Mouse (Mus musculus) thymus, postnatal 36 days (tissue): Measurements from ENCODE around the gene Il12rb1.

ENCODE experiments used
- DNase-seq, 2 experiments: peaks; one replicate each; pipeline ENCODE4 v3.0.0; 2022; ENCODE audit warnings: mixed read lengths in 2 of 2

Il12rb1 gene

DNA sequence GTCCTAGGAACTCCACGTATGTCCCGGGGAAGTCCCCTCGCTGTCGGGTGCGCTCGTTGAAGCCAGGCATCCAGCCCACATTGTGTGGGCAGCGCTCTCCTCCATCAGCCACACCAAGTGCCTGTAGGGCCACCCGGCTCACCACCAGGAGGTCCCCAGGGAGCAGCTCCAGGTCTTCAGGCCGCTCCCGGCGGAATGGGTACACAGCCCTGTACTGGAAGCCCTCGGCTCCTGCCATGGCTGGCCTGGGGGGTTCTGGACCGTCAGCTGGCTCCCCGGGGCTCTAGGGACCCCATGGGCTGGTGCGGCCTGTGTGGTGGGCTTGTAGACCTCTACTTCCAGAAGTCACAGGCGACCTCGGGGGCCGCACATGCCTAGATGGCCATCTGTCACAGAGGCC lies 33.5 kb upstream of the Il12rb1 start:
- DNase-seq: peak in 1 of 2 experiments; percentile 41

DNA sequence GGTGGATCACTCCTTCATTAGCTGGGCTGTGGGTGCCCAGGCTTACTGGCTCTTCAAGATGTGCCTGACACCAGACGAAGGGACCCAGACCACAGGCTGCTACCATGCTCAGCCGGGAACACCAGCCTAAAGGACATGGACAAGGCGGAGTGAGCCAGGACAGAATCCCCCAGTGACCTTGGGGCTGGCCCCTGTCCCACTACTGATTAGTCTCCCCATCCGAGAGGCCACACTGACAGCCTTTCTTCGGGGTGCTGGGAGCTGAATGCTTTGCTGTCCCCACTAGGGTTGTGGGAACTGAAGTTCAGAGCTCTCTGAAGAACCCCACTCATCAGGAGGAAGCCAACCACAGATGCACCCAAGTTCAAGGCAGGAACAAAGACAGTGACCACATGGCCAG lies 33.0 kb upstream of the Il12rb1 start:
- no peak for DNase-seq

DNA sequence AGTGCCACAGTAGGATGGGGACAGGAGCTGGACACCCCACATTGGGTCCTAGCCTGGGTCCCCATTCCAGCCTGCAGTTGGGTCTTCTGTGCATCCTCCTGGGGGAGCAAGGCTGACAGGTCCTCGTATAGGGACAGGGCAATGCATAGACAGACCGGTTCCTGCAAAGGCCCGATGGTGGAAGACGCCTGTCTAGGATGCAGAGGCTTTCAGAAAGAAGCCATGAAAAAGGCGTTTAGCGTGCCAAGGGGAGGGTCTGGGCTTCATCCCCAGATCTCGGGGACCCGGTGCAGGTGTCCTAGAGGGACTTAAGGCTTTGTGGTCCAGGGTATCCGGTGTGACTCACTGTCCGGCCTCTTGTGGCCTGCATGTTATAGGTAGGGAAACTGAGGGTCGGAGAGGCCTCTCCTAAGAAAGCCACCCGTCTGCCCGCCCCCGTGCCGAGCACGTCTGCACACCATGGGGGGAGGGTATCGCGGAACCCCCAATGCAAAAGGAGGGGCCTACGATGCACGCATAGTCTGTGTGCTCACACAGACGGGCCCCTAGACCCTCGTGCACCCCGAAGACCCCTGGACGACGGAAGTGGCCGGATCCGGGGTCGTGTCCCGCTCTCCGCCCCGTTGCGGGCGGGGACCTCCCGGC lies 32.3 kb upstream of the Il12rb1 start:
- no peak for DNase-seq

DNA sequence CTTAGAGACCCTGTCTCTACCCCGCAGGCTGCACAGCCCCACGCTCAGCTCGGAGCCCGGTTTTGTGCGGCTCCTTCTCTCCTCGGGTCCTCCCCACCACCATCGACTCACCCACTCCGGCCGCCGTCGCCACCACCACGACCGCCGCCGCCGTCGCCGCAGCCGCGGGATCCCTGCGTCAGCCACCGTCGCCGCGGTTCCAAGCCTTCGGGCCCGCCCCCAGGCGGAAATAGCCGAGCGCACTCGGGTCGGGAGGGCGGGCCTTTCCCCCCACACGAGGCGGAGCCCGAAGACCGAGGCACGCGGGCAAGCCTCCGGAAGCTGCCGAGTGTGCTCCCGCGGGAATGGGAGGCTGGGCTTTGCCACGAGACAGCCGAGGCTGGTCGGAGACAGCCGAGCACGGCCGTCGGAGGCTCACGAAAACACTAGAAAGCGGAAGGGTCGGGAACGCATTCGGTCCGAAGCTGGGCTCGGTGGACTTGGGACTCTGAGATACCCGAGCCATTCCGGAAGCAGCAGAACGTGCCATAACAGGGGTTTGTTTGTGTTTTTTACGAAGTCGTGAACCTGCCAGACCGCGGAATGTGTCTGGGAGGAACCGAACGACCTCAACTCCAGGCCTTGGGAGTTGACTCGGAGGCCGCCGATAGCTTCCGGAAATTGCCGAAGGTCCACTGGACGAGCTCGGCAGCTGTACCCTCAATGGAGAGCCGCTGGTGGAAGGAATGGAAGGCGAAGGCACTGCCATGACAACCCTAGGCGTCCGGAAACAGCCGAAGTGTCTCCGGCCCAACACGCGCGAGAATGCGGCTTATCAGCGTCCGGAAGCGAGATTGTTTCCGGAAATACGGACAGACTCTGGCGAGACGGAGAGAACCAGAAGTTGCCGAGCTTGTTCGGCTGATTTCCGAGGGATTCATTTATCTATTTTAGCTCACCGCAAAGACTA lies 31.5 kb upstream of the Il12rb1 start, which contains the start of gene Pik3r2:
Pik3r2 (minus strand) TSS at position 218 of the 949 bp plus-strand sequence.
- DNase-seq: peak; percentile 97 to 98

DNA sequence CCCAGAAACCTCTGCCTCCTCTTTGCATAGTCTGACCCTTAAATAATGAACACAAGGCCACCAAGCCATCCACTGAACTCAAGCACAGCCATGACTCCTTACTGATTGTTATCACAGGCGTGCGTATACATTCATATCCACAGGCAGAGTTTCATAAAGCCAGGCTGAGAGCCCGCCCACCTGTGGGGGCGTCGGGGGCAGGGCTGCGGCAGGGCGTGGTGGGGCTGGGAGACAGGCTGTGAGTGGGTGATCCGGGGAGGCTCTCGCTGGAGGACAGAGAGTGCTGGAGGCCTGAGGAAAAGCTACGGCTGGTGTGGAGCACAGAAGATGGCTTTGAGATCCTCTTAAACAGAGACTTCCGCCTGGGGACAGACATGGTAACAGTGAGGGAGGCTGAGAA lies 28.2 kb upstream of the Il12rb1 start:
- DNase-seq: peak in 1 of 2 experiments; percentile 34

DNA sequence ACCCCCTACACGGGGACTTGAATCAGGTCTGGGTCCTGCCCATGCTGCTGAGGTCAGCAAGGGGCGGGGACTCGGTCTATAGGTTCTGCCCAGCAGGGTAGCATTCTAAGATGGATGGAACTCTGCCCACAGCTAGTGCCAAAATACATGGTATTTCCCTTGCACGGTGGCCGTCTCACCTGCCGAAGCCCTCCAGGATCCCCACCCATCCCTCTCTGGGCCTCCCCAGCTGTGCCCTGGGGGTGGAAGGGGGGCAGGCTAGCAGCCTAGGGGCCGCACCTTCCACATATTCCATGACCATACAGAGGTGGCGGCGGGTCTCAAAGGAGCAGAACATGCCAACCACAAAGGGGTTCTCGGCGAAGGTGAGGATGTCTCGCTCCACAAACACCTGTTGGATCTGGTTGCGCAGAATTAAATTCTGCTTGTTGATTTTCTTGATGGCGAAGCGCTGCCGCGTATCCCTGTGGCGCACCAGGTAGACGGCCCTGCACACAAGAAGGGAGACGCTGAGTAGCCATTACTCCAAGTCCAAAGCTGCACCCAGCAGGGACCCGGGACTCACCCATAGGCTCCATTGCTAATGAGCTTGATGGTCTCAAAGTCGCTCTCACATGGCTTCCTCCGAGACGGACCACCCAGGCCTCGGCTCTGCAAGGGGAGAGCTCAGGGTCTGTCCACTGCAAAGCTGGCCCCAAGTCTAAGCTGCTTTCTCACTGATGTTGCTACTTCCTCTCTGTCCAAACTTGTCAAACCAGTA lies 21.8 kb upstream of the Il12rb1 start:
- DNase-seq: no peak

DNA sequence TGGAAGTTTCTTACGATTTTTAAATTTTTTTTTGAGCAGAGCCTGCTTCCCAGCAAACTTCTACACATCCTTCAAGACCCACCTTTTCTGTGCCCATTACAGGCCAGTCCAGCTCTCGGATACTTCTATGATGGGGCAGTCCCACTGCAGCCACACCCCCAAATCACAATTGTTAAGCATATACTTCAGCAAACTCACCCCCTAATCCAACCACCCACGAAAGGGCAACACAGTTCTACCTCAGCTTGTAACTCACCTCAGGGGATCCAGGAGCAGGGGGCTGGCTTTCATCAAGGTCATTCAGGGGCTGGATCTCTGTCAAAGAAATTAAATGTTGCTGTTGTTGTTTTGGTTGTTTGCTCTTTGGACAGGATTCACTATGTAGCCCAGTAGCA lies 21.2 kb upstream of the Il12rb1 start:
- DNase-seq: no peak

DNA sequence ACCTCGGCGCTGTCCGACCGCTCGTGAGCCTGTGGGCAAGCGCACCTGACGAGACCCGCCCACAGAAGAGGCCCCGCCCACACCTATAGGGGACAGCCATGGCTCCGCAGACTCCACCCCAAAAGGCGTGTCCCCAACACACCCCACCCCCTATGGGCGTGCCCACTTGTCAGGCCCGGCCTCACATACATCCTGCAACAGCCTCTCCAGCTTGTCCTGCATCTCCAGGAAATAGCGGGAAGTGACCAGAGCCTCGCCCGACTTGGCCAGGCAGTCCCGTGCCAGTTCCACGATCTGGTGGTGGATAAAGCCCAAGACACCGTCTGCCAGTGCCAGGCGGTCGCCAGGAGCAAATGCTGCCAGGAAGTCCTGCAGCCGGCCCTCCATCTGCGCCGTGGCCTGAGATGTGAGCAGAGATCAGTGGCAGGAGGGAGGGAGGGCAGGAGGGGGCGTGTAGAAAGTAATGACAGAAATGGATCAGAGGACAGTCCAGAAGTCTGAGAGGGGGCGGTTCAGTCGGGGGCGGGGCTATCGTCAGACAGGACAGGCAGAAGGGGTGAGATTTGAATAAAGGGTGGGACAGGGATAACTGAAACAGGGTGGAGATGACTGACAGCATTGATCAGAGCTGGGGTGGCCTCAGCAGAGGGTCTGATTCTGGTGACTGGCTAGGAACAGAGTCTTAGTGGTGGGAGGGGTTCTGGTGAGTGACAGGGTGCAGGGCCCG lies 20.1 kb upstream of the Il12rb1 start:
- peak in 1 of 2 experiments; percentile 44 for DNase-seq

DNA sequence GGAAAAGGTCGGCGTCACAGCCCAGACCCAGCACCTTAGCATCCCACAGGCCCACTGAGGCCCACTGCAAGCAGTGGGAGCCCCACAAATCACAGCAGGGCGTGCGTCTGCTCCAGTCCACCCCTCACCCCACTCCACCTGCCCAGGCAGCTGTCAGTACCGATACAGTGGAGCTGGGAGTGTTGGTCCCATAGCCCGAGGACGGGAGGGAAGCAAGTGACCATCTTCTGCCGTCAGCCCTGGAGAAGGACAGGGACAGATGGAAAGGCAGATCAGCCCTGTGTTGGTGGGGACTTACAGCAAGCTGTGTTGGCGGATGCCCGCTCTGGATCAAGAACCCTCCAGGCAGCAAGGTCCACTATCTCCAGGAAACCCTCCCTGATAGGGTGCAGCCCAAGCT lies 19.2 kb upstream of the Il12rb1 start:
- DNase-seq: no peak

DNA sequence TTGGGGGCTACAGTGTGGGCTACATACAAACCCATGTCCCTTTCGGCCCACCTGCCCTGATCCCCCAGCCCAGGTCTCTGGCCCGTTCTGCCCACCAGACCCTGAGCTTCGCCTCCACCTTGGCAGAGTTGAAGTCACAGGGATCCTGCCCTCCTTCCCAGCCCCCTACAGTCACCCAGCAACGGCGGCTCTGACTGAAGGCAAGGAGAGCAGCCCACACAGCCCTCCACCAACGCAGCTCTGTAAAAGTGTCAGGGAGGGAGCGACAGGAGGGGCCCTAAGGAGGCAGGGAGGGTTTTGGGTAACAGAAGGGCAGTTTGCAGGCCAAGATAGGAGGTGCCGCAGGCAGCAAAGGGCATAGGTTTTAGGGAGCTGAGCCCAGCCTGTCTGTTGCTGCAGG lies 17.4 kb upstream of the Il12rb1 start:
- DNase-seq: peak in 1 of 2 experiments; percentile 60

DNA sequence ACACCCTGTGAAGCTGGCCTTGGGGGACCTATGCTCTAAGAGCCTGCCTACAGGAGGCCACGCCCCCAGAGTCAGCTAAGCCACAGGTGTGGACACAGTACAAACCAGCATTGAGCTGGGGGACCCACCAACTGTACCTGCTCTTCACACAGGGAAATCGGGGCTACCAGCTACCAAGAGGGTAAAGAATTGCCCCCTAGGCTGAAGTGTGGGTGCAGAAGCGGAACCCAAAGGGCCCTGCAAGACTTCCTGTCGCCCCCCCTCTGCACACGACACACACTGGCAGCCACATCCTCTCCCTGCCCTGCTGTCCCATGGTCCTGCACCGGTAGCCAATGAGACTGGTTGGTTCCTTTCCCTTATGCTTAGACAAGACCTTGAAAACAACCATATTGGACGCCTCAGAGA lies 17.0 kb upstream of the Il12rb1 start:
- DNase-seq: peak; percentile 80 to 86

DNA sequence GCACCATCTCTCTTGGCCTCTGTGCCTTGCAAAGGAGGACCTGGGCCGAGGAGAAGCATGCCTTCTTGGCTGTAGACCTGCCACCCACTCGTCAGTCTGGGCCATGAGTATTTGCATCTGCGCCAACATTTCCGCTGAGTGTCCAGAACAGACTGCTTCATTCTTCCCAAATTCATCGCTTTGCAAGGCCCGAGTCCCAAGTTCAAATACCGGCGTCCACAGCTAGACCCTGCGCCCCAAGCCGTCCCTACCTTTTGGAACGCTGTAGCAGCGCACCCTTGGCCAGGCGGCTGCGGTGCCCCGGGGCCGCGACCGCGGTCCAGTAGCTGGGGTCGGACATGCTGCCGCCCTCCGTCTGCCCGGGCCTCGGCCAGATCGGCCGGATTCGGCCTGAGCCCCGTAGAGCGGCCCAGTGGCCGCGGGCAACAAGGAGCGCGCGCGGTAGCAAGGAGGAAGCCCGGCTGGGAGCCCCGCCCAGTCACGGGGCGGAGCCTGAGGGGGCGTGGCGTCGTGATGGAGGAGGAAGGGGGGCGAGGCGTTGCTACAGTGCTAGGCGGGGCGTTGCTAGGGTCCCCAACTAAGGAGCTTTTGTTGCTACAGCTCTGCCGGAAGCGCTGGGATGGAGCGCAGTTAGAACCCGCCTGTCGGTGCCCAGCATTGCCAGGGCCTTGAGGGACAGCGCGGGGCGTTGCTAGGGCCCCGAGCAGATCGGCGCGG lies 16.1 kb upstream of the Il12rb1 start:
- DNase-seq: peak; percentile 99 to 100

DNA sequence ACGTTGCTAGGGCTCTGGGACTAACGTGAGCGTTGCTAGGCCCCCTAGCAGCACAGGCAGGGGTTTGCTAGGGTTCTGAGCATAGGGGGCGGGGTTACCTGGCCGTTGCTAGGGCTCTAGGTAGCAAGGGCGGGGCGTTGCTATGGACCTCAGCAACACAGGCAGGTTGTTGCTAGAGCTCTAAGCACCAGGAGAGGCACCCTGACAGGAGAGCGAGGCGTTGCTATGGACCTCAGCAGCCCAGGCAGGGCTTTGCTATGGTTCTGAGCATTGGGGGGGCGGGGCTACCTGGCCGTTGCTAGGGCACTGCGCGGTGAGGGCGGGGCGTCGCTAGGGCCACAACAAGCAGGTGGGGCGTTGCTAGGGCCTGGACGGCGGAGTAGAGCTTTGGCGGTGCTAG lies 15.5 kb upstream of the Il12rb1 start:
- no peak for DNase-seq

DNA sequence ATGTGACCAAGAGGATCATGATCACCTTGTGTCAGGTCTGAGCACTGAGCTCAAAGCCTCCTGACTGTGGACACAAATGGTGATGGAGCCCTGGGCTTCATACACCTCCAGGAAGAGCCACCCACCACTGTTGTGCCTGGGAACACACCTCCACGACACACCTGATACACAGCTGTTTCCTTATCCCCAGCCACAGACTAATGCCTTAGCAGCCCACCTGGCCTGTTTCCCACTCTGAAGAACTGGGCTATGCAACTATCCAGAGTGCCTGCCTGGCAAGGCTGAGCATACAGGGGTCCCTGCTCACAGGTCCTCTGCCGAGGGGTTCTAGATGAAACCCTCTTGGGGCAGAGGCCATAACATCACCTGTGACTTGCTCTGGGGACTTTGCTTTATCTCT lies 14.0 kb upstream of the Il12rb1 start:
- no peak for DNase-seq

DNA sequence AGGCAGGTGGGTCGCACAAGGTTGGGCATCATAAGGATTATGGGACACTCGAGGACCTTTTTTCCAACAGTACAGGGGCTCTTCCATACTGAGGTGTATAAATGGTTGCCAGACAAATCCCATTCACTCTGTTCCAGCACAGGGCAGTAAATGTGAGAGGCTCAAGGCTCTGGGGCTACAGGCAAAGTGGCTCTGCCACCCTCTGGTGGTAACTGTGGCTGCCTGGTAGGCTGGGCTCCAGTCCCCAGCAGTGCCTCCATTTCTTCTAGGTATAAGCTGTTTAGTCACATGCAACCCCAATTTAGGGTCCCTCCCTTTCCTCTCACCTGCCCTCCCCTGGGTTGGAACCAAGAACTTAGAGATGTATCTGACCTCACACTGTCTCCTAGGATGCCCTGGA lies 12.9 kb upstream of the Il12rb1 start:
- no peak for DNase-seq

DNA sequence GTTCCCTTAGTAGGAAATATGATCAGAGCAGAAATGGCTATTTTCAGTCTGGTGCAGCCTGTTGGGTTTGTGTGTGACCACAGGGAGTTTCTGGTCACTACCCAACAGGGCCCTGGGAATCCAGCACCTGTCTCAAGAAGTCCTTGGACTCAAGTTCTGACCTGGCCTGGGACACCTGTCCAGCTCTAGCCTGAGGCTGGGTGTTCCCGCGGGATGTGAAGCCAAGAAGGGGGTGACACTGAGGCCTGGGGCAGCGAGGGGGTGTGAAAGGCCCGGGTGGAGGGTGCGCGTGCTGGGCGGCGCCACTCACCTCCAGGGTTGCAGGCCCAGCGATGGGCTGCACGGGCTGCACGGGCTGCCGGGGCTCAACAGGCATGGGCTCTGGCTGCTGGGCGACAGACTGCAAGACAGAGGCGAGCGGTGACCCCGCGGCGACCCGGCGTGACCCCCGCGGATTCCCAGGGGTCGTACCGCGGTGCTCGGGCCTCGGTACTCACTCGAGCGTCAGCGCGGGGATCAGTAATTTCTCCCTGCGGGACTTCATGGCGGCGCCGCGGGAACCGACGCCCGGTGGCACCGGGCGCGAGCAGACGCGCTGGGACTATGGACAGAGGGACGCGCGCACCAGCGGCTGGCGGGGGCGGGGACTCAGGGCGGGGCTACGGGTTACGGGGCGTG lies 11.7 kb upstream of the Il12rb1 start:
- no peak for DNase-seq

DNA sequence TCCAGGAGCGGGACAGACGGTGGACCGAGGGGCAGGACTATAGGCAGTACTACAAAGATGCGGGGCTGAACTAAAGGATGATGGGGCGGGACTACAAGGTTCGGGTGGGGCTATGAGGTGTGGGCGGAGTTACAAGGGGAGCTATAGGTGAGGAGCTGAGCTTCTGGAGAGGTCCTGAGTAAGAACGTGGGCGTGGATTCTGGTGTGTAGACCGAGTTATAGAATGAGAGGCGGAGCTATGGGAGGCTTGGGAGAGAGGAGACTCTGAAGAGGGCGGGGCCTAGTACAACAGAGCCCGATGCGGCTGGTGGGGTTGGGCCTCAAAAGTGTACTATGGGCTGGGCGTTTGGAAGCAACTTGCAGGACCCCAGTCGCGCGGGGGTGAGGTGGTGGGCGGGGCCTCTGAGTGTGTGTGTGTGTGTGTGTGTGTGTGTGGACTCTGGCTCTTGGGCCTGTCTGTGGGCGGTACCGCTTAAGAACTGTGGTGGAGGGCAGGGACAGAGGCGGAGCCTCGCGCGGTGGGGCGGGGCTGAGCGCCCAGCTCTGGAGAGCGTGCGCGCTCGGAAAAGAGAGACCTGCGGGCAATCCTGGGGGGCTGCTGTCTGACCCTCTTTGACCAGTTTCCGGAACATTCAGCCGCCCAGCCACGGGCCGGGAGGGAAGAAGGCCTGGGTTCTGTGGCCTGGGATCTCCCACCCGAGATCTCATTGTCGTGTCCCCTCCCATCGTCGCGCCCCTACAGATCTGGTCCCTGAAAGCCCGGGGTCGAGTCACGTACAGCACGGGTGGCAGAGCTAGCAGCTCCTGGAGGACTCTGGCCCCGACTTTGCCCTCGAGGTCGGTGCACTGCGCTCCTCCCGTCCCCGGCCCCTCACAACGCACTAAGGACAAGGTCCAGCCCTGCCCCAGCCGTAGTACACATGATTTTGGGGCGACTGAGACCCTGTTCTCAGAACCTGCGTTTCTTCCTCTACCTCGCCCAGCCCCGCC lies 10.9 kb upstream of the Il12rb1 start:
- peak; percentile 79 to 85 for DNase-seq

DNA sequence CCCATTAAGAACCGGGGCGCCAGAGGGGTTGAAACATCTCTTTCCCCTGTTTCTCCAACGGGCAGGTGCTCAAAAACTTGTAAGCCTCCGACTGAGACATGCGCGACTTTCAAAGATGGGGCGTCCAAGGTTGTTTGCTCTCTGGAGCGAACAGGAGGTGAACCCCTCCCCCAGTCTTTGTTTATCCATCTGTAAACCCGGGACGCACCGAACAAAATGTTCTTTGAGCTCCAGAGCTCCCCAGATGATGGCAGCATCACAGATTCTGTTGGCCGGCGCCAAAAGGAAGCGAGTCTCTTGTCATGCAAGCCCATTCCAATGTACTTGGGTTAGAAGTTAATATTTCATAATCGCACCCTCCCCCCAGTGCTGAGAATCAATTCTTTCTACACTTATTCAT lies 10.0 kb upstream of the Il12rb1 start:
- DNase-seq: no peak

DNA sequence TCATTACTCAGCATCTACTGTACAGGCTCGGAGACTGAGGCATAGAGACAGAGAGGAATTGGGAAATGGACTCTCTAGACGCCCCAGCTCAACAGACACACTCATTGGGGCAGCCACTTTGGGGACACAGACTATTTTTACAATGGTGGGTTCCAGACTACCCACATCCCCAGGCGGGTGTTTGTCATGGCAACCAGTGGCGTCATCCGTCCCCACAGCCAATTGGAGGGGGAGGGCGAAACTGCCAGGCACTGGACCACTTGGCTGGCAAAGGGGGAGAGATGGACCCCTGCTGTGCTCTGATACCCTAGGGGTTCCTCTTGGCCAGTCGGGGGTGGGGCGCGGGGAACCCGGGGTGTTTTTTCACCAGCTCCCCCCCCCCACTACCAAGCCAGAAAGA lies 7.6 kb upstream of the Il12rb1 start:
- peak in 1 of 2 experiments; percentile 57 for DNase-seq

DNA sequence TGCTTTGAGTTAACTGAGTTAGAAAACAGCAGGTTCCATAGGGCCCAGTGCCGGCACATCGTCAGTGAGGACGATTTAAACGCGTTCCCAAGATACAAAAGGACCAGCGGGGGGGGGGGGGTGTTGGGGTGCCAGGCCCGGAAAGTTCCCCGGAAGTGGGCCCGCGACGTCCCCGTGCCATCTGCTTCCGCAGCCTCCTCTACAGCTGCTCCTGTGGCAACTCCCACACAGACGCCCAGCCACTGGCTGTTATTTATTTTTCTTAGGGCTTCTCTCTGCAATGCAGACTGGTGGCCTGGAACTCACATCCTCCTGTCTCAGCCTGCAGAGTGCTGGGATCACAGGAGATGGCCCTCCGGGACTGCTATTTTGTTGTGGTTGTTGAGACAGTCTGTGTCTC lies 7.1 kb upstream of the Il12rb1 start:
- peak; percentile 75 to 83 for DNase-seq
